Mouse (Mus musculus): ENCODE results near the gene Tmem117. TPM values are rescaled to one million over a fixed set of nuclear protein-coding genes. Genes with fewer than 3 reads are reported as not detected.

Tmem117 gene
- total RNA-seq, 2 experiments from 2014 or later: 3.1 to 3.3 TPM

DNA sequence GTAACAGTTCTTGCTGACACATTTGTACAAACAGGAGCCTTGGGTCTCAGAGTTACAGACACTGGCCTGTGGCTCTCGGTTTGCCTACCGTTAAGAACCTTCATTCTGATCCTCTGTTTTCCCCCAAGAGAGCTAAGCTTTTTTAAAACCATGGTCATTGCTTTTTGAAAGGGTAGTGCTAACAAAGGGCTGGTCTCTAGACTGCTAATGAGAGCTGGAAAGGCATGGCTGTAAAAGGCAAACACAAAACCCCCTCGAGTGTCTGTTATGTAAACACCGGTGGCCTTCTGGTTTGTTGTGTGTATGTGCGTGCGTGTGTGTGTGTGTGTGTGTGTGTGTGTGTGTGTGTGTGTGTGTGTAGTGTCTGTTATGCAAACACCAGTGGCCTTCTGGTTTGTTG lies 17.0 kb downstream of the Tmem117 start:
- DNase-seq (ENCODE audit: low spot score in 2 of 2): no peak

DNA sequence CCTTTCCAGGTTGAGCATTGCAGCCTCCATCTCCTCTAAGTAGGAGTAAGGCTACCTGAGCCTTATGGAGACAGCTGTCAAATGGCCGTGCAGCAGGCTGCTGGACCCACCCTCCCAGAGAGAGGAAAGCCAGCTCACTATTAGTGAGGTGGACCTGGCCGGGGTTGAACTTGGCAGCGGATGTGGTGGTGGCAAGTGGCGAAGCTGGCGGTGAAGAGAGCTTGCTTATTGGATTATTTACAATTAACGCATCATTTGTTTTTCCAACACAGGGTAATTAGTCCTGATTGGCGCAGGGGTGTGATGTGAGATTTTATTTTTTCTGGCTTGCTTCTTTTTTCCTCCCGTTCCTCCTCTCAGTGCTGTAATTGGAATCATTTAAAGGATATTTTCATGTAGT lies 19.4 kb downstream of the Tmem117 start:
- DNase-seq (ENCODE audit: low spot score in 2 of 2): no peak

DNA sequence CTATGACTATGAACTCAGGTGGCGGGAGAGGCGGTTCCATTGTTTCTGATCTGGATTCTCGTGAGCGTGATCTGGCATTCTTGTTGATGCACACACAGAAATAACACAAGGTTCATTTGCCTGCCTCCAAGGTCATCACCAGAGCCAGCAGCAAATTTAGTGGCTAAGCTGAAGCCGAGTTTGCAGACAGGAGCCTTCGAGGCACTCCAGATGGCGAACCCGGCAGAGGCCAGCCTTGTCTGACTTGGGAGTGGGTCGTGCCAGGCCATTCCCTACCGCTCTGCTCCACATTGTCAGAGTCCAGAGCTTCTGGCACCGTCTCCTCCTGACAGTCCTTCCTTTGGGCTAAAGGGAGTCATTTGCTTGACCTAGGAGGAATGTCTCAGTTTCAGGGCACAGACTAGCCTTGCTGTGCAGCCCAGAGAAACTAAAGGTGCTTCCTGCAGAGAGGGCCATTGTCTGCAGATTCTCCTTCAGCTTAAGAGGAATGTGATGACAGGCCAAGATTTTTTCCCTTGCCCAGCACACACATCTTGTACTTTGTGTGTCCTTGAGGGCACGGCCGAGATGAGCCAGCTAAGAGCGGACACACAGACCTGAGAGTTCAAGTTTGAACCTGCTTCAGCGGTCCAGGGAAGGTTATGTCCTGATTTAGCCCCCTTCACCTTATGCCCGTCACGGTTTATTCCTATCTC lies 20.2 kb downstream of the Tmem117 start:
- DNase-seq (ENCODE audit: low spot score in 2 of 2): peak in 1 of 2 experiments; percentile 8

DNA sequence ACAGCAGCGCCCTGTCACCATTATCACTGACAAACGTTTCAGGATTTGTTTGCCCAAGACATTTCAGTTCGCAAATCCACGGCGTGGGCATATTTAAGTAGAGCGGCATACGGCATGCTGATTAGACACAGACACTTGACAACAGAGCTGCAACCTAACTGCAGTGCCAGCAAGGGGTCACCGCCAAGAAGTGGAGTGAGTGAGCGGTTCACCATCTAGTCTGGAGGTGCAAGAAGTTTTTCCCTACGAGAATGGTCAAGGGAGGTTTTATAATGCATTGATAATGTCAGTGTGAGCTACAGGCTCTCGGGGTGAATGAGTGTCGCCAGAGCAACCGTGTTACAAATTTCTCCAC lies 20.7 kb downstream of the Tmem117 start:
- DNase-seq (ENCODE audit: low spot score in 2 of 2): no peak

DNA sequence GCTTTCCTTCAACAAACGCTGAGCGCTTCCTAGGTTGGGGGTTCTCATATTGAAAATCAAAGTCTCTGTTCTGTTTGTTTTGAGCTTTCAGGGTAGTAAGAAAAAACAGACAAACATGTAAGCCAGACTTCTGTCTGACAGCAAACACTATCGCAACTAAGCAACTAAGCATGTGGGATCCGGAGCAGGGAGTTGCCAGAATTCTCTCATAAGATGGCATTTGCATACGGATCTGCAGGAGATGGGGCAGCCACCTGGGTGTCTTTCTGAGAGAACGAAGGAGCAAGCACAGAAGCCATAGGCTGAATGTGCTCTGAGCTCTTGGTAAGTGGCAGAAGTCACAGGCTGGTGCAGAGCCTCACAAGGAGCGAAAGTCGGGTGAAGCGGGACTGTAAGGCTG lies 22.3 kb downstream of the Tmem117 start:
- DNase-seq (ENCODE audit: low spot score in 2 of 2): no peak

- DNase-seq (ENCODE audit: low spot score in 2 of 2): no peak
These were observed 23.2 kb downstream of the Tmem117 start for GRCm38 (mm10) chr15:94651969-94652842.

- DNase-seq (ENCODE audit: low spot score in 2 of 2): no peak
These were observed 23.8 kb downstream of the Tmem117 start for GRCm38 (mm10) chr15:94652843-94653206.

- DNase-seq (ENCODE audit: low spot score in 2 of 2): no peak
These were observed 26.8 kb downstream of the Tmem117 start for GRCm38 (mm10) chr15:94655811-94656323.

DNA sequence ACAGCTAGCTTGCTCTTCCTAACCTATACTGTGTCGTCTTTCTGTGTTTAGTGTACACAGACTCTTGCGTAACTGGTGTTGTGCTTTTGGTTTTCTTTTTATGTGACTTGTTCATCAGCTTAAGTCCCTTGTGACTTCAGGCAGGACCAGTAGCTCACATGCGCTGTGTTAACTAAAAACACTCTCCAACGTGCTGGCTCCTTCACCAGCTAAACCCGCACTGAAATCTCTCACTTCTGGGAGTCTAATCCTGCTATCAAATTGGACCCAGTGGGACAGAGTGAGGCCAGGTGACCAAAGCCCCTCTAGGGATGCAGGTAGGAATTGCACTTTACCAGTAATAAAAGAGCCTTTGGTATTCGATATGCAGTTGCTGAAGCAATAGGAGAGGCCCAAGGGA lies 28.9 kb downstream of the Tmem117 start:
- DNase-seq (ENCODE audit: low spot score in 2 of 2): no peak

- DNase-seq (ENCODE audit: low spot score in 2 of 2): no peak
These were observed 29.5 kb downstream of the Tmem117 start for GRCm38 (mm10) chr15:94658392-94659111.

DNA sequence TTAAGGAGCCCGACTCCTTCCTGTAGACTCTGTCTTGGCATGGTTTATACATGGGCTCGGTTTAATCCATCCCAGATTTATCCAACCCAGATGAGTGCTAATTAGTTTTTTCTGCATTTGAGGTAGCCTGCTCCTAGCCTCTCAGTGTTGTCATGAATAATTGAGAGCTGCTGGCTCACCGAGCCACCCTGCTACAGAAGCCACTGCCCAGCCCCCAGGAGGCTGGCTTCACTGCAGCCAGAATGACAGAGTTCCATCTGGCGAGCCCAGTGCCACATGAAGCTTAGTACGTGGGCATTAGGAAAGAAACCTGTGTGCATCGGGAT lies 30.0 kb downstream of the Tmem117 start:
- no peak for DNase-seq (ENCODE audit: low spot score in 2 of 2)

- DNase-seq (ENCODE audit: low spot score in 2 of 2): no peak
These were observed 31.9 kb downstream of the Tmem117 start for GRCm38 (mm10) chr15:94660913-94661312.

- no peak for DNase-seq (ENCODE audit: low spot score in 2 of 2)
These were observed 32.4 kb downstream of the Tmem117 start for GRCm38 (mm10) chr15:94661398-94661797.

GRCm38 (mm10) chr15:94664612-94665011 lies 35.6 kb downstream of the Tmem117 start:
- no peak for DNase-seq (ENCODE audit: low spot score in 2 of 2)

DNA sequence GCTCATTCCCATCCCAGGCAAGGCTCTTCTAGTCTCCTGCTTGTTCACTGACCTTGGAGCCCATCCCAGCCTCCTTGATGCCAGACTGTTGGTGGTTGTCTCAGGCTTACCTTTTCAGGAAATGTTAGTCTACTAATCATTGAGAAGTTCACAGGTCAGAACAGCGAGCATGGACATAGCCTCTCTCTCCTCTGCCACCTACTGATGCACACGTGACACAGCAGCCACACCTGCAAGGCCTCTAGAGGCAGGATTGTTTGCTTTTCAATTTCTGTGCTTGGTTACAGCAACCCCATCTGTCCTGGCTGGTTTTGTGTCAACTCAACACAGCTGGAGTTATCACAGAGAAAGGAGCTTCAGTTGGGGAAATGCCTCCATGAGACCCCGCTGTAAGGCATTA lies 52.1 kb downstream of the Tmem117 start:
- no peak for DNase-seq (ENCODE audit: low spot score in 2 of 2)

GRCm38 (mm10) chr15:94684269-94684668 lies 55.2 kb downstream of the Tmem117 start:
- no peak for DNase-seq (ENCODE audit: low spot score in 2 of 2)

GRCm38 (mm10) chr15:94687176-94687575 lies 58.1 kb downstream of the Tmem117 start:
- no peak for DNase-seq (ENCODE audit: low spot score in 2 of 2)

DNA sequence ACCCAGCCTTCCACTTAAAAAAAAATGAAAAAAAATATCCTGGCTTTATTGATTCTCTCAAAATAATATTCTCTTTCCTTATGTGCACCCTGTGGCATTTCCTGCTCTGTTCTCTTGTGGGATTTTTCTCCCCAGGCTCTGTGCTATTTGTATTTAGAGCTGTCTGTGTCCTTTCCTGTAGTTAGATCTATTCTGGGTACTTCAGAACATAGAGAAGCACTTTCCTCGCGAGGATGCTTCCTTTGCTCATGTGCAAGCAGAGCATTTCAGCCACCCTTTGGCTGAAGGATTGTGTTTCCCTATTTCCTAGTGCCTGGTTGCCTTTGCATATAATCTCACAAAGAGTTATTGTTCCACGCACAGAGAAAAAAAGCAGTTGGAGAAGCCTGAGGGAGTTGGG lies 58.6 kb downstream of the Tmem117 start:
- no peak for DNase-seq (ENCODE audit: low spot score in 2 of 2)

- no peak for DNase-seq (ENCODE audit: low spot score in 2 of 2)
These were observed 60.3 kb downstream of the Tmem117 start for GRCm38 (mm10) chr15:94689195-94689883.

DNA sequence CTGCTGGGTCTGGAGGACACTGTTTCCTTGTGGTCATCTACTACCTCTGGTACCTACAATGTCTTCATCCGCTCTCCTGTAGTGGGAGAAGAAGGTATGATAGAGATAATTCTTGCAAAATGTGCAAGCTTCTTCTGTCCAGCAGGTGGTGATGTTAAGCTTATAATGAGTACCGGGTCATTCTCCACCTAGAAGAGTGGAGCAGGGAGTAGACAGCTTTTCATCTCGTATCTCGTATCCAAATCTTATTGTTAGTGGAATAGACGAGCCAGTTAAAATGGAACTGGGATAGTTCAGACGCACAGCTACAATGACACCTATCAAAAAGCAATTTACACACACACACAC lies 60.8 kb downstream of the Tmem117 start:
- DNase-seq (ENCODE audit: low spot score in 2 of 2): no peak

DNA sequence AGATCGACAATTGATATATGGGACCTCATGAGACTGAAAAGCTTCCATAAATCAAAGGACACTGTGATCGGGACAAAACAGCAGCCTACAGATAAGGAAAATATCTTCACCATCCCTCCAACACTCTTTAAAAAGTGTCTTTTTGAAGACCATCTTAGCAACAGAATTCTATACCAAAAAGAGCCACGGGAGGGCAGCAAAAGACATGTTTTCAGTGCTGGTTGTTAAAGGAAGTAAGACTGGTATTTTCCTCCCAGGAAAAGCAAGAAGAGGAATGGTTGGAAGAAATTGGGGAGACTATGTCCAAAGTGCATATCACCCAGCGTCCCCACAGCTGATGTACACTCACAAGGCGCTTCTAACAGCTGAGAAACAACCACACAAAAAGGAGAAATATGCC lies 93.7 kb downstream of the Tmem117 start:
- DNase-seq (ENCODE audit: low spot score in 2 of 2): peak; percentile 45 to 47
